Mouse (Mus musculus) v-Abl transformed pro-B cells (cell line): ENCODE results near the gene C1qc.

Source experiments
- in situ Hi-C, 2 experiments: fragments of 400-800 bp; cut with MboI; formaldehyde crosslinking; loops; one replicate each; pipeline ENCODE4 v1.15.1; 2025; ENCODE audit not compliant: unreplicated experiment in 2 of 2

C1qc gene

DNA sequence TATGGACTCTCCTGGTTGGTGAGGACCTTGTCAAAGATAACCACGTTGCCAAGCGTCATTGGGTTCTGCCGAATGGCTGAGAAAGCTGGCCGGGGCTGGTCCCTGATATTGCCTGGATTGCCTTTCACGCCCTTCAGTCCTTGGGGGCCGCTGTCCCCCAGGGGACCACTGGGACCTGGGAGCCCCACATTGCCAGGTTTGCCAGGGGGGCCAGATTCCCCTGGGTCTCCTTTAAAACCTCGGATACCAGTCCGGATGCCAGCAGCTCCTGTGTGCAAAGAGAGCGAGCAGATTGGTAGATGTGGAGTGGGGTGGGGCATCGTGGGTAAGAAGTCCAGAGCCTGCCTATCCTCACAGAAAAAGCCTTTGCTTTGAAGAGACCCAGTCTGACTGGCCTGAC is 3.6 kb upstream of the C1qc start:
- in situ Hi-C loops: no loop called here

- in situ Hi-C loops: no loop called here
Observed at GRCm38 (mm10) chr4:136895861-136896260, 3.0 kb upstream of the C1qc start.

DNA sequence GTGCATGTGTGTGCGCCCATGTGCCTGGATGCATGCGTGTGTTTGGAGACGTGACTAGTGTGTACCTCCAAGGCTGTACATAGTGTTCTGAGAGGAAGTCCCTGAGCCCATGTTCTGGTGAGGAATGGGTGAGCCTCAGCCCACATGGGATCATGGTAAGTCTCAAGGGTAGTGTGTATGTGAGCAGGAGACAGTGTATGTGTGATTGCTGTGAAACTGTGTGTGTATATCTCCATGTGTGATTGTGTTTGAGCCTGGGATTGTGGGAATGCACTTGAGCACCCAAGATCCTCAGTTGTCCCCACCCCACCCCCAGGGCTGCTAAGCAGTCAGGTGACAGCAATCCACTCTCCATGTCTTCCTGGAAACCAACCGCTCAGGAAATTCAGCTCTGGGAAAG is 2.0 kb upstream of the C1qc start:
- in situ Hi-C loops: no loop called here

DNA sequence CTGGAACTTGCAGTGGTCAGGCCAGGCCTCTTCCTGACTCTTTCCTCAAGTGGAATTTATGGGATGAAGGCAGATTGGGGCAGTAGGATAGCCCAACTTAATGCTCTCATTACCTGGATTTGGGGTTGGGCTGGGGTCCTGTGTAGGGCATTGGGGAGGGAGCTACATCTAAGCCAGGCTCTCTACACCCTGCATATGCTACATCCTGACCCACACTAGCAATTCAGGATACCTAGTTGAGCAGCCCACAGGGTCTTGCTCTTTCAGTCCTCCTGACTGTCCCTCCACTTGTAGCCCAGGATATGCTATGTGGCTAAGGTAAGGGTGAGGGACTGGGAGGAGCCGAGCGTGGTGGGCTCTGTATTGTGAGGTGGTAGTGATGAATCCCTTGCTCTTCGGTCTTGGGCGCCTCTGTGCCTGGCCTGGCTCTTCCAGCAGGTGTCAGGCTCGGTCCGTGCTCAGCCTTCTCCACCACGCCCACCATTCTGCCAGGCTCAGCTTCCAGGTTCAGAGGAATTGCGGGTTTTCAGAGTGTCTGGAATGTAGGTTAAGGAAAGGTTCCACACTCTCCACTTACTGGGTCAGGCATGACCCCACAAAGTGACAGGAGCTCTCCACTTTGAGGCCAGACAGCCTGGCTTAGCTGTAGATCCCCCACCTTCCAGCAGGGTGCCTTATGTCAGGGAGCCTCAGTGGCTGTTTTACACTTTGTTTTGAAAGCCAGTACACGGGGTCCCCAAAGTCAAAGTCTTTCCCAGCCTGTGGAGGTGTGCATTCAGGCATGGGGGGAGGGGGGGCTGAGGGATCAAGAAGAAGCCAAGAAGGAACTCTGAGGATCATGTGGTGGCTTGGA is 1.1 kb upstream of the C1qc start:
- in situ Hi-C loops: no loop called here

DNA sequence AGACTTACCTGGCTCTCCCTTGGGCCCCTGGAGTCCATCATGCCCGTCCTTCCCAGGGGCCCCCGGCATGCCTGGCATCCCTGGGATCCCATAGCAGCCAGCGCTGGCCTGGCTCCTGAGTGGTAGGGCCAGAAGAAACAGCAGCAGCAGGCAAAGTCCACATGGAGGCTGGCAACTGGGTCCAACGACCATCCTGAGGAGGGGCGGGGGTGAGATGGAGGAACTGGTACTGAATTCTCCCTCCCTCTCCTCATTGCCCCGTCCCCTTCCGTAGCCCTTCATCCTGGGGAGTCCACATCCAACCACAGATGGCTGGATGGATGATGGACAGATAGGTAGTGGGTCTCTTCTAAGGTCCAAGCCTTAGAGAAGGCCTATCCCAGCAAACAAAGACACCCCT is 494 bp downstream of the C1qc start:
- in situ Hi-C loops: no loop called here

DNA sequence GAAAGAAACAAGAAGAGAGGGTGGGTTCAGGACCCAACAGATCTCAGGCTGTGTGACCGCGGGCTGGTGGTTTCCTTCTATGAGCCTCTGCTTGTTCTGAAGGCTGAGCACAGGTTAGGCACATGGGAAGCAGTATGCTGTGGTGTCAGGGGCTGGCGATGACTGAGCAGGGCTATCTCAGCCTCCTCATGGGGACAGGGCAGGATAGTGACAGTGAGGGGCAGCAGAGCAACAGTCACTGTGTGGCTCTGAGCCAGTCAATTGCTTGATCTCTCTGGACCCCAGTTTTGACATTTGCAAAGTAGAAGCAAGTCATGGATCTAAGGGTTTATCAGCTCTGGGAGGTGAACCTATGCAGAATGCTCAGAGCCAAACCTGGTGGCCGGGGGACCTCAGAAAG is 1.8 kb downstream of the C1qc start:
- in situ Hi-C loops: no loop called here

DNA sequence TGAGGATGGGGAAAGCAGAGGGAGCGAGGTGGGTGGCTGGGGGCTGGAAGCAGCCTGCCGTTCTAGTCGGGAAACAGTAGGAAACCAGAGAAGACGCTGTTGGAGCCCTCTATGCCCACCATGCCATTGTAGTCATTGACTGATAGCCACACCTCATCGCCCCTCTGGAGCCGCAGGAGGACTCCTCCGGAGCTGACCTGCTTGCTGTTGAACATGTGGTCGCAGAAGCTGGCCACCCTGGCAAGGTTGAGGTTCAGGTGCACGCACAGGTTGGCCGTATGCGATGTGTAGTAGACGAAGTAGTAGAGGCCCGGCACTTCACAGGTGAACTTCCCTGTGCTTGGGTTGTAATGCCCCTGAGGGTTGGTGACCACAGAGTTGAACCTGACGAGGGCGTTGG is 2.9 kb downstream of the C1qc start:
- in situ Hi-C loops: no loop called here

- in situ Hi-C loops: no loop called here
Observed at GRCm38 (mm10) chr4:136887714-136888113, 5.2 kb downstream of the C1qc start.

DNA sequence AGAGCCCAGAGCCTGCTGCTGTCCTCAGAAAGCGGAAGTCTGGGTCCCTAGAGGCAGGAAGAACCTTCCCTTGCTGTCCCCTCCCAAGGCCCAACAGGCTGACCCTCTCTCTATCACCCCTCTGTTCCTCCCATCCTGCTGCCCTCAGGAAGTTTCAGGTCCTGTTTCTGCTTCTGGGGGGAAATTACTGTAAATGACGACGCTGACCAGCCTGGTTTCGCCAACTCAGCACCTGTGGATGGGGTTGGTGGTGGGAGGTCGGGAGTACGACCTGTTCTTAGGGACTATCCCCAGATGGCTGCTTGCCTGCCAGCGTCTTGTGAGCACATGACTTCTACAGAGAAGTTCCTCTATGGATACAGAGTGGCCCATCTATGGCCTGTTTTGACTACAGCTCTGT is 6.8 kb downstream of the C1qc start, which contains the start of gene C1qb:
Gene C1qb (minus strand): TSS at position 87 of the 400 bp plus-strand sequence.
- in situ Hi-C loops: no loop called here

DNA sequence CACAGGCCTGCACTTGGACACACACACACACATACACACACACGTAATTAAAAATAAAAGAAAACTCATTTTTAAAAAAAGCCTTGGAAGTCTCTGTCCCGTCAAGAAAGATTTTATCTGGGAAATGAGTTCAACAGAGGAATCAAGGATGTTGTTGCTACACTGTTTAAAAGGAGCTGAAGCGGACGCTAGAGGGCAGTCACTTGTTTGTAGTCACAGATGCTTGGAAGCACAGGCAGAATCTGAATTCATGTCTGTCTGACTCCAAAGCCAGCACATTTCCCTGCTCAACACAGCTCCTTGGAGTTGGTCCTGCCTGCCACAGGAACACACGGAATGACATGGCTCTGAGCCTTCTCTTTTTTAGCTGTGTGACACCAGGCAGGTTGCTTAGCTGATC is 14.3 kb downstream of the C1qc start:
- in situ Hi-C loops: no loop called here

DNA sequence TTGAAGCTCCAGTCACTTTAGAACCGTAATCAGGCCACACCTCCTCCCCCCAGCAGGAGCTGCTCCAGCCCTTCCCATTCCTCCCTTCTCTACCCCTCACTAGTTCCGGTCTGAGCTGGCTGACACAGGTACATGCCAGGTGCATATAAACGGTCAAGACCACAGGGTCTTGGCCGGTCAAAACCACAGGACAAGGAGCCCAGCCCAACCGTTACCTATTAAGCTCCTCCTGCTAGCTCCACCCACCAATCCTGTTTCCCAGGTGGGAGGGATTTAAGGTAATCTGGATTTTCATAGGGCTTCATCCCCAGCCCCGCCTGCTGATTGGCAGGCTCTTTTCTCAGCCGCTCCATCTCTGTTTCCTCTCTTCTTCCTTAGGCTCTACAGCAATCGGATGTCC is 14.7 kb downstream of the C1qc start:
- in situ Hi-C loops: no loop called here

DNA sequence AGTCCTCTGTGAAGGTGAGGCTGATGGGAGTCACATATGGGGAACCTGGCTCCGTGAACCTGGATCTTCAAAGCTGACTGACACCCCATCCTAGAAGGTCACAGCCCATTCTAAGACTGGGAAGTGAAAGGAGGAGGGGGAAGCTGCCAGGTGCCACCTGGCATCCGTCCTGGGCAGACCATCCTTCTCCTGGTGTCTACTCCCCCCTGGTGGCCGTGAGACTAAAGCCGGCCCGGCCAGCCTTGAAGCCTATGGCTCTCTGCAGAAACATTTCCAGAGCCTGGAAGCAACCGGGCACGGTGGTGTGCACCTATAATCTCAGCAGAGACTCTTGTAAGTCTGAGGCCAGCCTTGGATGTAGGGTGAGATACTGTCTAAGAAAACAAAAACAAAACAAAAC is 15.9 kb downstream of the C1qc start:
- in situ Hi-C loops: no loop called here

GRCm38 (mm10) chr4:136875012-136875411 is 17.9 kb downstream of the C1qc start:
- in situ Hi-C loops: no loop called here

DNA sequence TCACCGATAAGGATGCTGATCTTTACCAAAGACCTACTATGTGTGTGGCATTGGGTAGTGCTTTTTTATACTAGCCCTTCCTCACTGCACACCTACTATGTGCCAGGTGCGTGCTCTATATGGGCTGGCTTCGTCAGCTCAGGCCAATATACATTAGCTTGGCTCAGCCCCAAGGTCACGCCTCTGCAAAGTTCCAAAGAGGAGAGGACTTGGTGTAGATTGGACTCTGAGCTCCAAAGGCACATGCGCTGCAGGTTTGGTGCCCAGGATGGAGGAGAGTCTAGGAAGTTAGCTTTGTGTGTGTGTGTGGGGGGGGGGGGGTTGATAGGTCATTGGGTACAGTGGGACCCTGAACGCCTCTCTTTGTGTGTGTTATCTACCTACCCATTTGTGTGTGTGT is 24.5 kb downstream of the C1qc start:
- in situ Hi-C loops: no loop called here

GRCm38 (mm10) chr4:136867690-136868345 is 25.0 kb downstream of the C1qc start:
- in situ Hi-C loops: no loop called here

DNA sequence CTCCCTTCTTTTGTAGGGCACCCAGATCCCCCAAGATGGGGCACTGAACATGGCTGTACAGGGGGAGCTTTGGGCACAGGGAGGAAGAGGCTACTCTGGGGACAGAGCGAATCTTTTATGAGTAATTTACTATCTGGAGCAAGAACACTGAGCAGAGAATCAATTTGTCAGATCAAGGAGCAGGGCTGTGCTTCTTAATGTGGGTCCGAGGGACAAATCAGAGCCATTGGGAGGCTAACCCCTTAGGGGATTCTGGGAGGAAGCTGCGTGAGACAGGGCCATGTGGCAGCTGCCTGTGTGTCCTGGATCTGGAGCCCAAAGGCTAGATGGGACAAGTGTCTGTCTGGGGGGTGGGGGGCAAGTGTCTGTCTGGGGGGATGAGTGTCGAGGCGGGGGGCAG is 27.3 kb downstream of the C1qc start:
- in situ Hi-C loops: no loop called here

DNA sequence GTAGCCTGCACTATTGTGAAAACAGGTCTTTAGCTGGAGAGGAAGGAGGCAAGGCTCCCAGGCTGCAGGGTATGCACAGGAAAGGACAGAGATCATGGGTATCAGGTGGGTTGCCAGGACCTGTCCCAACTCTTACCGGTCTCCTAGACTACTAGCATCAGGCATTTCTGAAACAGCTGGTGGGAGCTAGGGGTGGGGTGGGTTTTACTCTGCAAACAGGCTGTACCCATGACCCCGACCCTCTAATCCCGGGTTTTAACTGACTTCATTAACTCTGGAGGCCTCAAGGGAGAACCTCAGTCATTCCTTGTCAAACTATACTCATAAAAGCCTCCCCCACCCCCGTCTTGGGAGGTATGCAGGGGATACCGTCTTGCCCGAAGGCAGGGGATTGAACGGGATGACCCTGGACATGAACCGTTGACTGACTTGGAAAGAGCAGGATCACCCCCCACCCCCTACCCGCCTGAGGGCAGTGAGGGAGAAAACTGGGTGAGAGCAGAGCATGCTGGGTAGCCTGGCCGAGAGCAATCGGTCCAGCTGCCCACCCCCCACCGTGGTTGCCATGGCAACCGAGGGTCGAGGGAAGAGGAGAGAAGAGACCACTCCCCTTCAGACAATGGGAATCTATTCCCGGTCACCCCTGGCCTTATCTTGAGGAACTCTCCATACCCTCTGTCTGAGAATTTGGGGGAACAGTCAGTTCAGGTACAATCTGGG is 28.0 kb downstream of the C1qc start:
- in situ Hi-C loops: no loop called here

GRCm38 (mm10) chr4:136863517-136863916 is 29.3 kb downstream of the C1qc start:
- in situ Hi-C loops: no loop called here

GRCm38 (mm10) chr4:136862411-136862810 is 30.5 kb downstream of the C1qc start:
- in situ Hi-C loops: no loop called here

GRCm38 (mm10) chr4:136861806-136862205 is 31.1 kb downstream of the C1qc start:
- in situ Hi-C loops: no loop called here

- in situ Hi-C loops: no loop called here
Observed at GRCm38 (mm10) chr4:136860022-136860421, 32.8 kb downstream of the C1qc start.

DNA sequence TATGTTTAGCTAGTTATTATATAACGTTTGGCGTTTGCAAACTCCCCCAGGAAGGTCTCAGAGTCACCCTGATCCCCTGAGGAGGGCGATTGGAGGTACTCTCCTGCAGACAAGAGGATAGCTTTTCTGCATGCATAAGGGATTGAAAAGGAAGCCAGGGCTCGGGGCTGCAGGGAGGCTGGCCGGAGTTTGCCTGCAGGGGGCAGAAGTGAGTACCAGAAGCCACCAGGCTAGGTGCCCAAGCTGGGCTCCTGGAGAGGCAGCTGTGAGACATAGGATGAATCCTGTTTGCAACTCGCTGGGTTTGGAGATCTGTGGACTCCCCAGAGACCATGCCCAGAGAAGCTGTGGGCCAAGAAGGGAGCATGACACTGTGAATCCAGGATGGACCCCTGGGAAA is 37.8 kb downstream of the C1qc start:
- in situ Hi-C loops: no loop called here
